Mouse (Mus musculus) testis, adult 2 months (tissue): ENCODE results near the gene Zmiz1.

Experiments
- CTCF ChIP-seq: fragments of 200-500 bp; IDR thresholded peaks from 2 replicates; pipeline ENCODE4 v1.5.1; 2012; ENCODE audit warnings: low read depth, mild to moderate bottlenecking, inconsistent platforms, low read length, moderate library complexity; ENCODE audit not compliant: control insufficient read depth, insufficient read depth, insufficient replicate concordance
- POLR2A ChIP-seq: fragments of 200-500 bp; IDR thresholded peaks from 2 replicates; pipeline ENCODE4 v1.6.1; 2012; ENCODE audit warnings: low read depth, mild to moderate bottlenecking, inconsistent platforms, low read length, moderate library complexity; ENCODE audit not compliant: control insufficient read depth

- TF ChIP-seq CTCF (no peak), POLR2A (no peak)
Observed at GRCm38 (mm10) chr14:25480916-25481666, 22.1 kb downstream of the Zmiz1 start.
